Mouse (Mus musculus) liver, postnatal 0 days (tissue): ENCODE measurements at regions not wholly inside any gene's neighbourhood (a gene's known extent, or its start where the extent isn't known, plus 50 kb on each side); places are given as distances from the start of the nearest gene placed in this dataset.

Experiments used
- CTCF ChIP-seq: sonication (generic); IDR thresholded peaks from 2 replicates; pipeline ENCODE4 v1.5.1; 2016; ENCODE audit warnings: antibody characterized with exemption, low read depth
- EP300 ChIP-seq: IDR thresholded peaks from 2 replicates; pipeline ENCODE4 v1.6.1; 2016; ENCODE audit warnings: antibody characterized with exemption, low read depth, mild to moderate bottlenecking

DNA sequence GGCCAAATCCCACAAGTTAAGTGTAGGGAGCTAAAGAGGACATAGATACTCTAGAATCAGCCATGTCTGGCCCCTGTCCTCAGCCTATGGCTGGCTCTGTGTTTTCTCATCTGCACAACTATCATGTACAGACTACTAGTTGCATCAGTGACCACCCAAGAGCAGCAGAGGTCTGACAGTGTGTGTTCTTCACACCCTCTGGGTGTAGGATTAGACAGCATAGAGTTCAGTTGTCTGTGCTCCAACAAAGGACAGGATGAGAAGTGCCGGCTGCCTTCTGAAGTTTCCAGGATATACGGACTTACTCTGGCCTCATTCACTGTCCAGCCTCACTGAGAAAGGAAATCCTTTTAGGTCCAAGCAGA lies 135.9 kb upstream of the Slc44a1 start:
- TF ChIP-seq EP300 (no peak), CTCF (no peak)
